Mouse (Mus musculus): ENCODE results near the gene Myh10.

GRCm38 (mm10) chr11:68703360-68703759 is 12.0 kb downstream of the Myh10 start:
- TF ChIP-seq CTCF (IDR thresholded peaks at IDR 0.05; ENCODE audit: low read depth) (no peak), EP300 (IDR thresholded peaks at IDR 0.05; ENCODE audit: low read depth) (no peak)

All from liver, embryonic 14.5 days (tissue).